Mouse (Mus musculus) bone marrow macrophage, adult 2 months (primary cell): ENCODE measurements around the gene Cask.

Source experiments
- CTCF ChIP-seq: IDR thresholded peaks from 2 replicates; pipeline ENCODE4 v1.5.1; 2012; ENCODE audit warnings: low read depth, mild to moderate bottlenecking, low read length, moderate library complexity
- POLR2A ChIP-seq: IDR thresholded peaks from 2 replicates; pipeline ENCODE4 v1.6.1; 2012; ENCODE audit warnings: mild to moderate bottlenecking, low read depth, low read length, borderline replicate concordance

DNA sequence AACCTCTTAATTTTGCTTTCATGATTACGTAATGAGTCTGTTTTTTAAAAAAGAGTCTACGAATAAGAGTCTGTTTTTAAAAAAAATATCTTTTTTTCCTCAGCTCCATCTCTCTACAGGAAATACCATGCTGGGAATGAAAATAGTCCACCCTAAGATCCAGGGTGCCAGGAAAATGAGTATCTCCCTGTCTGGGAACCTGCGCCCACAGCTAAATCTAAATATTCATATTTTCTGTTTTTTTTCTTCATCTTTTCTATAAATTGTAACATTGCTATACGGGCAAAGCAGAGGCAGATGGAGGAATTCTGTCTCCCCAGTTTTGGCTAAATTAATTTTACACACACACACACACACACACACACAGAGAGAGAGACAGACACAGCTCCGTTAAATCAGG is 337.3 kb downstream of the Cask start:
- TF ChIP-seq POLR2A, result no peak
- no peak for TF ChIP-seq CTCF
